In the genomic region with DNA sequence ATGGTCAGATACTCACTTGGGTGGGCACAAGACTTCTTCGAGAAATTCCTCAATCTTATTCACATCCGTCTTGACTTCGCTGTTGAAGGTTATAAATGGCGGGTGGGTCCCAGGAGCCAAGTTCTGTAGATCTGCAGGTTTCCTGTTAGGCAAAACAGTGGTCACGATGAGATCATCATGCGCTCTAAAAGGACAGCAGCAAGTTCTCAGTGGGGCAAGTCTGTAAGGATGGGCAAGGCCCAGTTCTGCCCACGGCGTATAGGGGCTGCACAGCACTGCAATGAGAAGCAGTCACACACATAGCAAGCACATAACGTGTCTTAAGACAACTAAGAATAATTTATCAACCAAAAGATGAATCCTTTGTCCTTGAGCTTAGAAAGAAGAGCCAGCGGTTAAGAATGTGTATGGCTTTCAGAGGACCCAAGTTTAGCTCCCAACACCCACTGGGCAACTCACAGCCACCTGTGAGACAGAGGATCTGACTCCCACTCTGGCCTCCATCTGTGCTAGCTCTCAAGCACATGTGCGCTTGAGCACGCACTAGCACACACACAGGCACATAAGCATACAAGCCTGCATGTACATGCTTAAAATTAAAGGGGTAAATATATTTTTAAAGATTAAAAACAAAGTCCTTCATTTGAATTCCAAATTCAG, we compare ENCODE assay signal across 17 mouse cellular contexts. TPM values are rescaled to one million over a fixed set of nuclear protein-coding genes. Genes with fewer than 3 reads are reported as not detected.
A peak's percentile ranks its signal among the peaks of the same experiment; 100 is the strongest.
DNase-seq lines count a peak whose midpoint lies in the region; ATAC-seq and TF ChIP-seq lines count a peak whose summit lies in the region.
"Had no signal": no experiment of that assay in that cellular context is flagged by ENCODE, and none has a peak within 500 bp of the region (broad histone marks: within the 10 kb centered on the region; RNA-seq: fewer than 3 reads in every experiment).

No protein-coding gene starts in this region.

- no peak for DNase-seq in heart, postnatal 4 days
- DNase-seq in liver, embryonic 13.5 days, result no peak
- DNase-seq in liver, postnatal 0 days, result no peak
- DNase-seq in spleen, postnatal 36 days (ENCODE audit: low spot score in 2 of 2), result peak; percentile 69 to 70
- DNase-seq in spleen, adult 12 weeks (ENCODE audit: low spot score), result no peak
- peak; percentile 82 for DNase-seq in splenic B cell, adult 2 months (ENCODE audit: low read depth, low spot score)
- DNase-seq in adrenal gland, postnatal 4 days (ENCODE audit: low spot score in 2 of 2), result no peak
- DNase-seq: cerebellum, adult 11 months; gastrocnemius, postnatal 10 days; heart, postnatal 10 days; kidney, adult 8-10 months; retina, postnatal 1 day; thymus, adult 18-20 months had no signal

- H3K9ac ChIP-seq in heart, embryonic 13.5 days, result no peak overlapping the region
- H3K9ac ChIP-seq in liver, embryonic 13.5 days, result no peak overlapping the region
- H3K9ac ChIP-seq in liver, postnatal 0 days (replicated peaks), result no peak overlapping the region
- H3K9ac ChIP-seq: embryonic facial prominence, embryonic 13.5 days had no signal

- no peak overlapping the region for H3K4me3 ChIP-seq in heart, embryonic 13.5 days
- H3K4me3 ChIP-seq in liver, embryonic 13.5 days (replicated peaks), result no peak overlapping the region
- no peak overlapping the region for H3K4me3 ChIP-seq in liver, postnatal 0 days (ENCODE audit: low read depth, low read length)
- H3K4me3 ChIP-seq: embryonic facial prominence, embryonic 13.5 days; layer of hippocampus, adult 2 months had no signal

- peaks cover 57% of the 10 kb centered on the region for H3K4me1 ChIP-seq in heart, embryonic 13.5 days
- H3K4me1 ChIP-seq in liver, embryonic 13.5 days (replicated peaks), result peaks cover 25% of the 10 kb centered on the region
- peaks cover 3% of the 10 kb centered on the region; the same call in 1 of the 2 replicates for H3K4me1 ChIP-seq in liver, postnatal 0 days (ENCODE audit: insufficient read depth)

- no peak overlapping the region for H3K4me2 ChIP-seq in heart, embryonic 13.5 days
- H3K4me2 ChIP-seq in liver, embryonic 13.5 days, result no peak overlapping the region
- no peak overlapping the region for H3K4me2 ChIP-seq in liver, postnatal 0 days (ENCODE audit: low read depth, low read length)
- H3K4me2 ChIP-seq: embryonic facial prominence, embryonic 13.5 days had no signal

- no peaks in the 10 kb centered on the region for H3K9me3 ChIP-seq in heart, embryonic 13.5 days
- H3K9me3 ChIP-seq in liver, embryonic 13.5 days (replicated peaks), result no peaks in the 10 kb centered on the region
- no peaks in the 10 kb centered on the region for H3K9me3 ChIP-seq in liver, postnatal 0 days (ENCODE audit: low read length)
- H3K9me3 ChIP-seq: embryonic facial prominence, embryonic 13.5 days had no signal

- no peak for TF ChIP-seq EP300 in liver, postnatal 0 days (IDR thresholded peaks at IDR 0.05; ENCODE audit: low read depth)

- H3K27me3 ChIP-seq in heart, embryonic 13.5 days (replicated peaks), result no peaks in the 10 kb centered on the region
- no peaks in the 10 kb centered on the region for H3K27me3 ChIP-seq in liver, embryonic 13.5 days
- no peaks in the 10 kb centered on the region for H3K27me3 ChIP-seq in liver, postnatal 0 days (ENCODE audit: insufficient read depth, low read length)
- H3K27me3 ChIP-seq in splenic B cell, adult 2 months (ENCODE audit: control insufficient read depth, insufficient read depth, low read length, poor library complexity, severe bottlenecking), result no peaks in the 10 kb centered on the region
- H3K27me3 ChIP-seq: embryonic facial prominence, embryonic 13.5 days had no signal

- H3K36me3 ChIP-seq in heart, embryonic 13.5 days, result peaks cover 63% of the 10 kb centered on the region
- H3K36me3 ChIP-seq in liver, embryonic 13.5 days, result peaks cover 71% of the 10 kb centered on the region
- H3K36me3 ChIP-seq in liver, postnatal 0 days (replicated peaks; ENCODE audit: insufficient read depth, low read length), result peaks cover 37% of the 10 kb centered on the region
- peaks cover 4% of the 10 kb centered on the region; the same call in 1 of the 2 replicates for H3K36me3 ChIP-seq in splenic B cell, adult 2 months (ENCODE audit: control insufficient read depth, insufficient read depth, low read length, poor library complexity, severe bottlenecking)

- ATAC-seq in heart, embryonic 13.5 days (ENCODE audit: extremely low read depth, insufficient number of reproducible peaks, low FRiP score, low TSS enrichment), result no peak
- ATAC-seq in liver, embryonic 13.5 days (ENCODE audit: low read depth), result 0 out of 2 replicates have a peak, but pooled peaks have one; percentile 26
- no peak for ATAC-seq in liver, postnatal 0 days
- ATAC-seq: hindbrain, postnatal 0 days had no signal

- no peak for TF ChIP-seq CTCF in liver, postnatal 0 days (IDR thresholded peaks at IDR 0.05; ENCODE audit: low read depth)

- peak overlapping the region; percentile 38; the same call in 1 of the 2 replicates for H3K27ac ChIP-seq in heart, embryonic 13.5 days (replicated peaks)
- no peak overlapping the region for H3K27ac ChIP-seq in liver, embryonic 13.5 days
- no peak overlapping the region for H3K27ac ChIP-seq in liver, postnatal 0 days (ENCODE audit: low read depth)
- H3K27ac ChIP-seq: embryonic facial prominence, embryonic 13.5 days; hindbrain, postnatal 0 days; layer of hippocampus, adult 2 months had no signal

- 84% methylated on average over 12 of the region's 12 CpGs for WGBS in heart, embryonic 13.5 days
- 76% methylated on average over 12 of the region's 12 CpGs for WGBS in liver, embryonic 13.5 days (ENCODE audit: insufficient replicate concordance)
- WGBS in liver, postnatal 0 days (ENCODE audit: insufficient replicate concordance), result 76% methylated on average over 12 of the region's 12 CpGs

RNA-seq across cellular contexts. Expression of gene Clic4, which starts 46.5 kb away (rescaled TPM):
- polyA plus RNA-seq in heart, embryonic 13.5 days (2015; fragmentation: Nextera tagmentation; extraction: Ambion mirVana), result 202 and 213 TPM in 2 replicates
- total RNA-seq in heart, postnatal 4 days (2021), result 100 to 1,000 TPM; 313 to 318 TPM
- 109 and 131 TPM in 2 replicates for polyA plus RNA-seq in liver, embryonic 13.5 days (2015; fragmentation: Nextera tagmentation; extraction: Ambion mirVana)
- 52.2 and 64.6 TPM in 2 replicates for polyA plus RNA-seq in liver, postnatal 0 days (2015; fragmentation: Nextera tagmentation; extraction: Ambion mirVana)
- total RNA-seq in adrenal gland, postnatal 4 days (2021), result 10 to 100 TPM; 83.9 to 96.2 TPM

Comparison
In these comparisons a context has a peak if more than half of its experiments do, and no peak if none do; other contexts are left out.
1. DNase-seq: peak in spleen, postnatal 36 days (2 of 2) and splenic B cell, adult 2 months (single experiment); none in heart, postnatal 4 days (single experiment), liver, embryonic 13.5 days (single experiment), liver, postnatal 0 days (single experiment), spleen, adult 12 weeks (single experiment) and adrenal gland, postnatal 4 days (0 of 2).